Mouse (Mus musculus) MEL-GATA-1-ER (cell line): ENCODE measurements around the gene Tas2r116.

Experiments used
- DNase-seq: peaks from one replicate; pipeline ENCODE4 v3.0.0-alpha.2; 2012; ENCODE audit warnings: low read depth; ENCODE audit errors: extremely low read depth

The Tas2r116 gene

GRCm38 (mm10) chr6:132855138-132855537, at the start of gene Tas2r116:
Gene Tas2r116, plus strand, starts transcription at chr6:132855438.
- no peak for DNase-seq

GRCm38 (mm10) chr6:132846842-132847241, 8.4 kb upstream of the Tas2r116 start, which contains the start of gene Tas2r123:
Gene Tas2r123, plus strand, starts transcription at chr6:132847142.
- DNase-seq: no peak

DNA sequence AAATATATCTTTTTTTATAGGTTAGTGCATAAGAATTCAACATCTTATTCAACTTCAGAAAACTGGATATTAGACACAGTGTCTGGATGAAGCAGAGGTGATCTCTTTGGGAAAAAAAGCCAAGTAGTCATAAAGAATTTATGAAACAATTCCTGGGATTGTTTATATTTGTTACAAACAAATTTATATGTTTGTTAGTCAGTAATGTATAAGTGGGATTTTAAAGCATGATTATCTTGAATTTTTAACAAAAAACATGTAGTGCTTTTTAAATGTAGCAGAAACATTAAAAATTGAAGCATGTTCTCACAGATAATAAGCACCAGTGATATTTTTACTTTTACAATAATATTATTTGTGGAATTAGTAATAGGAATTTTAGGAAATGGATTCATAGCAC, 12.5 kb downstream of the Tas2r116 start, which contains the start of gene Tas2r110:
Gene Tas2r110 (plus strand): TSS at position 301 of the 400 bp plus-strand sequence.
- DNase-seq: no peak

DNA sequence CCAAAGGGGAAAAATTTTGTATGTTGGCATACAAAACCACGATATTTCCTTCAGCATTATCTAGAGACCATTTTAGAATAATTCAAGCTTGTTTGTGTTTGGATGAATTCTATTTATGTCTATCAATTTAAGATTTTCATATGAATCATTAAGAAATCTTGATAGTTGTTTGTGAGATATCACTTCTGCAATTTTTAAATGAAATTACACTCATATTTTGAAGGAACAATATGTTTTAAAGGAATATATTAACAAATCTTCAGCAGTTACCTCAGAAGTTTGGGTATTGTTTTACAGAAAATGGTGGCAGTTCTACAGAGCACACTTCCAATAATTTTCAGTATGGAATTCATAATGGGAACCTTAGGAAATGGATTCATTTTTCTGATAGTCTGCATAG, 37.5 kb downstream of the Tas2r116 start, which contains the start of gene Tas2r113:
Gene Tas2r113 (plus strand): TSS at position 301 of the 400 bp plus-strand sequence.
- DNase-seq: no peak
